Mouse (Mus musculus): Measurements from ENCODE around the gene Cpeb3. TPM values are rescaled to one million over a fixed set of nuclear protein-coding genes. Genes with fewer than 3 reads are reported as not detected.

The Cpeb3 gene
- polyA plus RNA-seq, 1 experiment from 2014 or later: 2.0 TPM

DNA sequence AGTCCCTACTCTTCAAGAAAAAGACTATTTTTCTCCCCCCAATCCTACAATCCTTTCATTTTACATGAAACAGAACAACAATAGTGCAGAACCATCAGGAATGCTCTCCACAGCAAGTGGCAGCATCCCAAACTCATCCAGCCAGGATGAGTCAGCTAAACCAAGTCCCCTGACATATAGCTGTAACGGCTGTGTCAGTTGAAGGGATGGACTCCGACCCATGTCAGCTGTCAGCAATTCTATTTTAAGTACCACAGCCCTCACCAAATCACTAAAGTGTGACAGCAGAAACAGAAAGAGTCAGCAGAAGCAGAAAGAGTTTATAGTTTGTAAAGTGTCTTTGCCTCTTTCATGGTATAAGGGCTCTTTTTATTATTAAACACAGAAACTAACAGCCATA is 148.8 kb downstream of the Cpeb3 start:
- no peak for ATAC-seq (replicated peaks; ENCODE audit: low FRiP score)
- Histone ChIP-seq H3K4me2 (no peak overlapping the region), H3K27me3 (replicated peaks; ENCODE audit: control insufficient read depth, insufficient read depth, low read length) (no peaks in the 10 kb centered on the region), H3K4me1 (replicated peaks; ENCODE audit: control insufficient read depth, insufficient read depth, low read length) (no peaks in the 10 kb centered on the region), H3K9ac (ENCODE audit: low read depth, low read length) (no peak overlapping the region), H3K9me3 (ENCODE audit: control insufficient read depth, low read length) (no peaks in the 10 kb centered on the region), H3K36me3 (ENCODE audit: control insufficient read depth, insufficient read depth, low read length) (no peaks in the 10 kb centered on the region), H3K27ac (ENCODE audit: low read depth, low read length) (no peak overlapping the region), H3K4me3 (ENCODE audit: low read depth, low read length) (no peak overlapping the region)
- DNase-seq (ENCODE audit: low spot score): no peak
- 37% methylated on average over 2 of the region's 2 CpGs for WGBS

DNA sequence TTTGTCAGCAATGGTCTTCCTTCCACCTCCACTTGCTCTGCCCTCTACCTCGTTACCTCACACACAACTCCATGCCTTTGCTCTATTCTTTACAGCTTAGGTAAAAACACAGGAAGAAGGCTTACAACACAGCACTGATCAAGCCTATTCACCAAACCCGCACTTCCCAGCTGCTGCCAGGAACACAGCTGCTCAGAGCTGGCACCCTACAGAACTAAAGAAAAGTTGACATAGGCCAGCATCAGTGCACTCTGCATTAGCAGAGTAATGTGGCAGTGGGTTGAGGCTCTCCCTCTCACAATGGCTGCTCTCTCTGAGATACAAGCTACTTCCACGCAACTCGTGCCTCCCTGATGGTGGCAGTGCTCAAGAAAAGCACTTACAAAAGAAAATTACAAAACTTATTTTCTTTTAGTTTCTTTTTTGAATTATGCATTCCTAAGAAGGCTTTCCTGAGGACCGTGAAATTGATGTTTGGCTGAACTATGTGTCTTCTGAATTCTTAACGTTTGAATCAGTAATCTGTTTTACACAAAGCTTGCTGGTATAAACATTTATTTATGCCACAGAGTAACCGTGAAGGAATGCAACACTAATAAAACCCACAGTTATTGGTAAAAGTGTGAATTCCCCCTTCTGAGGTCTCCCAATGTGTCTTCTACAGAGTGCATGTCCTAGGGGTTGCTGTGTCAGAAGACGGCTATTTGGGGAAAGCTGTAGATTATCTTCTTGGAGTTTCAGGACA is 151.1 kb downstream of the Cpeb3 start:
- H3K4me1 ChIP-seq (replicated peaks; ENCODE audit: control insufficient read depth, insufficient read depth, low read length): no peaks in the 10 kb centered on the region
- no peak overlapping the region for H3K4me3 ChIP-seq (ENCODE audit: low read depth, low read length)
- H3K36me3 ChIP-seq (ENCODE audit: control insufficient read depth, insufficient read depth, low read length): no peaks in the 10 kb centered on the region
- H3K9me3 ChIP-seq (ENCODE audit: control insufficient read depth, low read length): no peaks in the 10 kb centered on the region
- no peak overlapping the region for H3K4me2 ChIP-seq
- H3K27ac ChIP-seq (ENCODE audit: low read depth, low read length): no peak overlapping the region
- DNase-seq (ENCODE audit: low spot score) (no peak), ATAC-seq (replicated peaks; ENCODE audit: low FRiP score) (no peak)
- H3K9ac ChIP-seq (ENCODE audit: low read depth, low read length): no peak overlapping the region
- 83% methylated on average over 8 of the region's 8 CpGs for WGBS
- no peaks in the 10 kb centered on the region for H3K27me3 ChIP-seq (replicated peaks; ENCODE audit: control insufficient read depth, insufficient read depth, low read length)

DNA sequence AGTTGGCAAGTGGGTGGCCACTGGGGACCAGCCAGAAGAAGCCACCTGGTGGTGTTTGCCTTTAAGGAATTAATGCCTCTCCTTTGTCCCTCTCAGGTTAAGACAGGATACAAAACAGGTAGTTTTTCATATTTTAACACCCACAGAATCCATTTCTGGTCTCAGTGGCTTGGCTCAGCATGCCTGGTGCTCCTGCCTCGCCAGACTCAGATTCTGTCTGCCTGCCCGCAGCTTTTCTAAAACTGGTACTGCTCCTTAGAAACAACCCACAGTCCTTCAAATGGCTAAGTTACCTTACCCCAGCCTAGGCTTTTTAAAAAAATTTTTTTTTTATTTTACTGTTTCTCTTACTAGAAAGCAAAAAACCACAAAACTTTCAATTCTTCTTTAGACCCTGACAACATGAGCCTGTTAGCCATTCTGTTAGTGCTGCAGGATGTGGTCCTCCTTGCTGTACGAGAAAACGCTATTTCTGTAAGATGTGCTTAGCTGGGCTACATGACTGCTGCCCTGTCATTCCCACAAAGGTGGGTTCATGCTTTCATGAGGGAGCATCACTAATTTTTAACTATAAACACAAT is 152.3 kb downstream of the Cpeb3 start:
- no peak for DNase-seq (ENCODE audit: low spot score)
- 81% methylated on average over 4 of the region's 4 CpGs for WGBS
- no peak overlapping the region for H3K4me2 ChIP-seq

DNA sequence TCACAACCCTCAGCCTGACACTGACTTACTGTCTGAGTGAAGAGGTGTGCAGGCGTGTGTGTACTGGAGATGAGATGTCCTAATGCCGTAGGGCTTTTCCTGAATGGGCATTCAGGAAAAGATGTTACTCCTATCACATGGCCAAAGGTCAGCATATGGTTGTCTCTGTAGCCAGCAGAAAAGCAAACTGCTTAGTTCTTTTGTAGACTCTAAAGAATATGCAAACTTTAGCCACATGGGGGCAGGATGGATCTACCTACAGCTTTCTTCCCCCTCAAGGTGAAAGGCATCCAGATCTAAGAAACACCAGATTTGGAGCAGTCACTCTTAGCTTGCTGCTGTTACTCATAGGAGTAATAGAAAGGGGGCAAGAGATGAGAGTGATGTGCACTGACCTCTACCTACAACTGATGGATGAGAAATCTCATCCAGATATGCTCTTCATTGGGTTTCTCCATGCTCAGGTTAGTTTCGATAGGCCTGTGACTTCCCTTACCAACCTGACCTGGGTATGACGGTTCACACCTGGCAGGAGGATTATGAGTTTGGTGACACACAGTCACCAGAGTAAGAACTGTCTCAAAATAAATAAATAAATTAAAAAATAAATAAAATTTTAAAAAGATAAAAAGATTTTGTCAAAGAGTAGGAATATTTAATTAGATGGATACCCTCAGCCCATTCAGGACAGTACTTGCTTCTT is 157.6 kb downstream of the Cpeb3 start:
- Histone ChIP-seq H3K9me3 (ENCODE audit: control insufficient read depth, low read length) (no peaks in the 10 kb centered on the region), H3K27ac (ENCODE audit: low read depth, low read length) (no peak overlapping the region), H3K36me3 (ENCODE audit: control insufficient read depth, insufficient read depth, low read length) (no peaks in the 10 kb centered on the region), H3K4me2 (no peak overlapping the region), H3K27me3 (replicated peaks; ENCODE audit: control insufficient read depth, insufficient read depth, low read length) (no peaks in the 10 kb centered on the region), H3K4me1 (replicated peaks; ENCODE audit: control insufficient read depth, insufficient read depth, low read length) (no peaks in the 10 kb centered on the region), H3K4me3 (ENCODE audit: low read depth, low read length) (no peak overlapping the region), H3K9ac (ENCODE audit: low read depth, low read length) (no peak overlapping the region)
- DNase-seq (ENCODE audit: low spot score) (no peak), ATAC-seq (replicated peaks; ENCODE audit: low FRiP score) (no peak)
- WGBS: 63% methylated on average over 4 of the region's 4 CpGs

More for the DNA sequence above, 152.3 kb downstream of the Cpeb3 start:
- no peaks in the 10 kb centered on the region for H3K27me3 ChIP-seq (replicated peaks; ENCODE audit: control insufficient read depth, insufficient read depth, low read length)
- no peak for ATAC-seq (replicated peaks; ENCODE audit: low FRiP score)
- H3K4me1 ChIP-seq (replicated peaks; ENCODE audit: control insufficient read depth, insufficient read depth, low read length): no peaks in the 10 kb centered on the region
- no peak overlapping the region for H3K9ac ChIP-seq (ENCODE audit: low read depth, low read length)
- H3K4me3 ChIP-seq (ENCODE audit: low read depth, low read length): no peak overlapping the region
- no peak overlapping the region for H3K27ac ChIP-seq (ENCODE audit: low read depth, low read length)
- no peaks in the 10 kb centered on the region for H3K36me3 ChIP-seq (ENCODE audit: control insufficient read depth, insufficient read depth, low read length)
- H3K9me3 ChIP-seq (ENCODE audit: control insufficient read depth, low read length): no peaks in the 10 kb centered on the region

DNA sequence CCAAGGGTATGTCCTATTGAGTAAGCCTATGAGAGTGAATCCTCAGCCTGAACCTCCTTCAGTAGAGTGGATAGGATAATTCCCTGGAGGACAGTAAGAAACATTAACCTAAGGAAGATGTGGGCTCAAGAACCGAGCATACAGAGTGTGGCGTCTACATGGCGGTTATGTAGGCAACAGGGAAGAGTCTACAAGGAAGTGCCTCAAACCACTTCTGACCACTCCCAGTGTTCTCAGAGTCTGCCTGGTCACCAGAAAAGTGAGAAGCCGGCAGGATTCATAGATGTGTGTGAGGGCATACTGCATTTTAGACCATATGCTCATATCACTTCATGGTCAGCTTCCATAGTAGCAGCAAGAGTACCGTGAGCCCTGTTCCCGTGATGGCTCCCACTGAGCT is 159.9 kb downstream of the Cpeb3 start:
- Histone ChIP-seq H3K4me1 (replicated peaks; ENCODE audit: control insufficient read depth, insufficient read depth, low read length) (no peaks in the 10 kb centered on the region), H3K27ac (ENCODE audit: low read depth, low read length) (no peak overlapping the region), H3K9ac (ENCODE audit: low read depth, low read length) (no peak overlapping the region), H3K4me2 (no peak overlapping the region), H3K4me3 (ENCODE audit: low read depth, low read length) (no peak overlapping the region), H3K36me3 (ENCODE audit: control insufficient read depth, insufficient read depth, low read length) (no peaks in the 10 kb centered on the region), H3K27me3 (replicated peaks; ENCODE audit: control insufficient read depth, insufficient read depth, low read length) (no peaks in the 10 kb centered on the region), H3K9me3 (ENCODE audit: control insufficient read depth, low read length) (no peaks in the 10 kb centered on the region)
- ATAC-seq (replicated peaks; ENCODE audit: low FRiP score) (no peak), DNase-seq (ENCODE audit: low spot score) (no peak)
- 79% methylated on average over 6 of the region's 6 CpGs for WGBS

DNA sequence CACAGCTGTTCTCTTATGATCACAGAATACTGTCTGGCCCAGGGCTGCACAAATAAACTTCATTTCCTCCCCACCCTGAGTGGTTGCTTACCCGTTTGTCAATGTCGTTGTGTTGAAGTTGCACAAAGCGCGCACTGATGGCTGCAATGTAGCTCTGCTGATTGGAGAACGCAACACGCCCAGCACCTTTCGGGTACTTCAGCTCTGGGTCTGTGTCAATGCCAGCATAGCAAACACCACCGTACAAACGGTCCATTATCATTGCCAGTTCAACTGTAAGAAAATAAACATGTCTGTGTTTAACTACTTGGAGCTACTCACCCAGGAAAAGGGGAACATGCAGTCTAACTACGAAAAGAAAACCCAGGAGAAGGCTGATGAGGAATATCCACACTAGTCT is 164.0 kb downstream of the Cpeb3 start:
- H3K4me3 ChIP-seq (ENCODE audit: low read depth, low read length): no peak overlapping the region
- DNase-seq (ENCODE audit: low spot score) (no peak), ATAC-seq (replicated peaks; ENCODE audit: low FRiP score) (no peak)
- no peaks in the 10 kb centered on the region for H3K9me3 ChIP-seq (ENCODE audit: control insufficient read depth, low read length)
- H3K27ac ChIP-seq (ENCODE audit: low read depth, low read length): no peak overlapping the region
- 88% methylated on average over 10 of the region's 10 CpGs for WGBS
- no peak overlapping the region for H3K9ac ChIP-seq (ENCODE audit: low read depth, low read length)
- no peaks in the 10 kb centered on the region for H3K36me3 ChIP-seq (ENCODE audit: control insufficient read depth, insufficient read depth, low read length)
- no peaks in the 10 kb centered on the region for H3K4me1 ChIP-seq (replicated peaks; ENCODE audit: control insufficient read depth, insufficient read depth, low read length)
- no peak overlapping the region for H3K4me2 ChIP-seq
- no peaks in the 10 kb centered on the region; the same call in 1 of the 2 replicates for H3K27me3 ChIP-seq (replicated peaks; ENCODE audit: control insufficient read depth, insufficient read depth, low read length)

DNA sequence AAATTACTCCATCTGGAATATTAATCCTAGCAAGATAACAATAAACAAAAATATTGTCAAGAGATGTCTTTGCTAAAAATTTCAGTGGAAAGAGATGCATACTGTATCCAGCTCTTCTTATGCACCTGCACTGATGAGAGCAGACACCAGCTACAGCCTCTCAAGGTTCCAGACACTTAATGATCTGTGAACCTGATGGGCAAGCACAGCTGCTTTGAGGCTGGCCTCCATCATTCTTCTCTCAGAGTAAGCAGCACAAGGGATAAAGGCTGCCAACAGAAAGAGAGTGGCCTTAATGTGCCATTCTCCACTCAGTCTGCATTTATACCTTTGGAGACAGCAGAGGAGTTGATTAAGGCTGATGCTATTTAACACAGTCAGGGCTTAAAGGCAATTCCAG is 167.5 kb downstream of the Cpeb3 start:
- Histone ChIP-seq H3K27ac (ENCODE audit: low read depth, low read length) (no peak overlapping the region), H3K9ac (ENCODE audit: low read depth, low read length) (no peak overlapping the region), H3K27me3 (replicated peaks; ENCODE audit: control insufficient read depth, insufficient read depth, low read length) (no peaks in the 10 kb centered on the region; the same call in 1 of the 2 replicates), H3K4me3 (ENCODE audit: low read depth, low read length) (no peak overlapping the region), H3K4me2 (no peak overlapping the region), H3K4me1 (replicated peaks; ENCODE audit: control insufficient read depth, insufficient read depth, low read length) (no peaks in the 10 kb centered on the region), H3K9me3 (ENCODE audit: control insufficient read depth, low read length) (no peaks in the 10 kb centered on the region), H3K36me3 (ENCODE audit: control insufficient read depth, insufficient read depth, low read length) (no peaks in the 10 kb centered on the region)
- DNase-seq (ENCODE audit: low spot score) (no peak), ATAC-seq (replicated peaks; ENCODE audit: low FRiP score) (no peak)

DNA sequence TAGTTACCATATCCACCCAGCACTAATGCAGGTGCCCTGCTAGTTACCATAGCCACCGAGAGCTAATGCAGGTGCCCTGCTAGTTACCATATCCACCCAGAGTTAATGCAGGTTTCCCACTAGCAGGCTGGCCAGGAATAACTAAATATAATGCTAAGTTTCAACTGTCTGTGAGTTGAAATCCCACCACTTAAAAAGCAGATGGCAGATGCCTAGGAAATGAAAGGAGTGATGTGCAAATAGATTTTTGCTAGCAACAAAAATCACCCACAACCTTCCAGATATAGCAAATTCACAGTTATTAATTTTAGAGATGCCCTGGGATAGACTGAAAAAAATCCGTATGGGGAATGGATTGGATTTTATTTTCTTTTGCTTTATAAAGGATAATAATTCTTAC is 176.0 kb downstream of the Cpeb3 start:
- H3K4me1 ChIP-seq (replicated peaks; ENCODE audit: control insufficient read depth, insufficient read depth, low read length): no peaks in the 10 kb centered on the region
- H3K27me3 ChIP-seq (replicated peaks; ENCODE audit: control insufficient read depth, insufficient read depth, low read length): 0 out of 2 replicates have a peak, but pooled peaks cover 2% of the 10 kb centered on the region
- ATAC-seq (replicated peaks; ENCODE audit: low FRiP score) (no peak), DNase-seq (ENCODE audit: low spot score) (no peak)
- H3K9me3 ChIP-seq (ENCODE audit: control insufficient read depth, low read length): no peaks in the 10 kb centered on the region
- no peak overlapping the region for H3K27ac ChIP-seq (ENCODE audit: low read depth, low read length)
- H3K9ac ChIP-seq (ENCODE audit: low read depth, low read length): no peak overlapping the region
- 0 out of 2 replicates have a peak, but pooled peaks cover 3% of the 10 kb centered on the region for H3K36me3 ChIP-seq (ENCODE audit: control insufficient read depth, insufficient read depth, low read length)
- WGBS: 83% methylated on average over 2 of the region's 2 CpGs
- no peak overlapping the region for H3K4me2 ChIP-seq
- no peak overlapping the region for H3K4me3 ChIP-seq (ENCODE audit: low read depth, low read length)
